Comparison of ENCODE assay signal across 8 mouse cellular contexts in the genomic region with DNA sequence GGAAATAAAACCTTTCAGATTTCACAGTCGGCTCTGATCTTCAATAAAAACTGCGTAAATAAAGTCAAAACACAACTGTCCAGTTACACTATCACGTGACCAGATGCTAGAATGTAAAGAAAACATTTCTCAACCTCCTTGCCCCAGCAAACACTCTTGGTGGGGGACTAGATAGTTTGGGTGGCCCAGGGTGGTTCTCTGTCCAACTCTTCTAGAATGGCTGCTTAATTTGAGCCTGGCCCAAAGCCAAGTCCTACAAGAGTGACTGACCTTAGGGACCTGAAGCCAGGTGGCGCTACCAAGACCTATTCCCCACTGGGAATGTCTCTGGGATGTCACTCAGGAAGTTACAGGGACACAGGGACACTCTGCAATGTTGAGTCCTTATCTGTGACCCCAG. TPM values are rescaled to one million over a fixed set of nuclear protein-coding genes. Genes with fewer than 3 reads are reported as not detected.
A peak's percentile ranks its signal among the peaks of the same experiment; 100 is the strongest.
DNase-seq lines count a peak whose midpoint lies in the region; ATAC-seq and TF ChIP-seq lines count a peak whose summit lies in the region.

No protein-coding gene starts in this region.

- no peaks in the 10 kb centered on the region for H3K9me3 ChIP-seq in erythroblast, embryonic 14.5 days (ENCODE audit: control insufficient read depth, low read length)
- no peaks in the 10 kb centered on the region for H3K9me3 ChIP-seq in forebrain, postnatal 0 days (ENCODE audit: low read length)
- H3K9me3 ChIP-seq in limb, embryonic 12.5 days = no peaks in the 10 kb centered on the region
- no peaks in the 10 kb centered on the region for H3K9me3 ChIP-seq in stomach, embryonic 16.5 days (replicated peaks; ENCODE audit: control insufficient read depth, low read length)

- 62% methylated on average over 4 of the region's 4 CpGs for WGBS in forebrain, postnatal 0 days
- WGBS in limb, embryonic 12.5 days = 48% methylated on average over 4 of the region's 4 CpGs
- 51% methylated on average over 4 of the region's 4 CpGs for WGBS in stomach, embryonic 16.5 days

- H3K4me3 ChIP-seq in erythroblast, embryonic 14.5 days (replicated peaks) = peak overlapping the region; percentile 62
- H3K4me3 ChIP-seq in bone marrow macrophage, adult 2 months (ENCODE audit: insufficient read depth, low read length) = peak overlapping the region; percentile 74
- H3K4me3 ChIP-seq in forebrain, postnatal 0 days (ENCODE audit: low read depth, low read length) = peak overlapping the region; percentile 70
- peak overlapping the region; percentile 65 for H3K4me3 ChIP-seq in limb, embryonic 12.5 days (replicated peaks)
- H3K4me3 ChIP-seq in stomach, embryonic 16.5 days (replicated peaks; ENCODE audit: low read length) = peak overlapping the region; percentile 62

- peak overlapping the region; percentile 97 for H3K4me2 ChIP-seq in forebrain, postnatal 0 days (ENCODE audit: low read depth)
- H3K4me2 ChIP-seq in limb, embryonic 12.5 days = peak overlapping the region; percentile 79
- peak overlapping the region; percentile 93 for H3K4me2 ChIP-seq in stomach, embryonic 16.5 days (ENCODE audit: low read depth, low read length)

- peak overlapping the region; percentile 81 for H3K9ac ChIP-seq in forebrain, postnatal 0 days
- peak overlapping the region; percentile 78 for H3K9ac ChIP-seq in limb, embryonic 12.5 days (replicated peaks)
- peak overlapping the region; percentile 79 for H3K9ac ChIP-seq in stomach, embryonic 16.5 days (ENCODE audit: low read length)

- peak overlapping the region; percentile 80 for H3K27ac ChIP-seq in bone marrow macrophage, adult 2 months (ENCODE audit: insufficient read depth, low read depth, low read length)
- H3K27ac ChIP-seq in forebrain, postnatal 0 days (ENCODE audit: low read depth, low read length) = peak overlapping the region; percentile 93; the same call in 1 of the 2 replicates
- H3K27ac ChIP-seq in limb, embryonic 12.5 days = peak overlapping the region; percentile 95; the same call in 1 of the 2 replicates
- H3K27ac ChIP-seq in stomach, embryonic 16.5 days (ENCODE audit: low read length) = no peak overlapping the region

- no peak for TF ChIP-seq CTCF in bone marrow macrophage, adult 2 months (IDR thresholded peaks at IDR 0.05; ENCODE audit: low read depth, low read length)
- no peak for TF ChIP-seq CTCF in forebrain, postnatal 0 days (IDR thresholded peaks at IDR 0.05; ENCODE audit: low read depth)

- no peak for TF ChIP-seq POLR2A in bone marrow macrophage, adult 2 months (IDR thresholded peaks at IDR 0.05; ENCODE audit: borderline replicate concordance, low read depth, low read length)

- H3K4me1 ChIP-seq in erythroblast, embryonic 14.5 days (ENCODE audit: control insufficient read depth) = peaks cover 9% of the 10 kb centered on the region
- H3K4me1 ChIP-seq in bone marrow macrophage, adult 2 months (ENCODE audit: control insufficient read depth, insufficient read depth, low read length) = peaks cover 6% of the 10 kb centered on the region
- peaks cover 7% of the 10 kb centered on the region; the same call in 1 of the 2 replicates for H3K4me1 ChIP-seq in forebrain, postnatal 0 days (ENCODE audit: insufficient read depth)
- peaks cover 5% of the 10 kb centered on the region for H3K4me1 ChIP-seq in limb, embryonic 12.5 days (replicated peaks)
- no peaks in the 10 kb centered on the region for H3K4me1 ChIP-seq in stomach, embryonic 16.5 days (ENCODE audit: control insufficient read depth, insufficient read depth, low read length)

- peaks cover 7% of the 10 kb centered on the region for H3K27me3 ChIP-seq in erythroblast, embryonic 14.5 days (ENCODE audit: control insufficient read depth)
- H3K27me3 ChIP-seq in forebrain, postnatal 0 days (ENCODE audit: insufficient read depth, low read length) = no peaks in the 10 kb centered on the region
- no peaks in the 10 kb centered on the region; the same call in 1 of the 2 replicates for H3K27me3 ChIP-seq in limb, embryonic 12.5 days
- H3K27me3 ChIP-seq in stomach, embryonic 16.5 days (ENCODE audit: control insufficient read depth, insufficient read depth, low read length) = no peaks in the 10 kb centered on the region

- no peak for ATAC-seq in erythroblast, adult 5-6 weeks (replicated peaks; ENCODE audit: low FRiP score, poor library complexity, severe bottlenecking)
- no peak for ATAC-seq in forebrain, postnatal 0 days
- no peak for ATAC-seq in limb, embryonic 12.5 days (ENCODE audit: insufficient number of reproducible peaks, insufficient read depth, low FRiP score, low TSS enrichment, low read depth)
- no peak for ATAC-seq in stomach, embryonic 16.5 days (ENCODE audit: insufficient read depth, low FRiP score)

- no peaks in the 10 kb centered on the region for H3K36me3 ChIP-seq in erythroblast, embryonic 14.5 days (ENCODE audit: control insufficient read depth)
- peaks cover 13% of the 10 kb centered on the region for H3K36me3 ChIP-seq in forebrain, postnatal 0 days (ENCODE audit: insufficient read depth)
- 0 out of 2 replicates have a peak, but pooled peaks cover 2% of the 10 kb centered on the region for H3K36me3 ChIP-seq in limb, embryonic 12.5 days
- H3K36me3 ChIP-seq in stomach, embryonic 16.5 days (ENCODE audit: control insufficient read depth, insufficient read depth, low read length) = no peaks in the 10 kb centered on the region

- DNase-seq in forebrain, postnatal 0 days = no peak
- no peak for DNase-seq in right cerebral cortex, postnatal 36 days (ENCODE audit: low spot score in 2 of 2)
- no peak for DNase-seq in adrenal gland, postnatal 25 days

RNA-seq across cellular contexts. Expression of a gene that starts 5.8 kb away (rescaled TPM):
- not detected in 2 replicates for polyA plus RNA-seq in erythroblast, embryonic 14.5 days (2012)
- total RNA-seq in erythroblast, adult 5-6 weeks (2015; ENCODE audit: low replicate concordance) = not detected in 2 replicates
- total RNA-seq in erythroblast, adult 5-6 weeks (2017; ENCODE audit: low replicate concordance) = not detected in 2 replicates
- polyA plus RNA-seq in bone marrow macrophage, adult 2 months (2012; ENCODE audit: insufficient read depth, insufficient read length, missing spikeins) = not detected in 2 replicates
- total RNA-seq in forebrain, postnatal 0 days (2014; rRNA removed) = 3.9 and 6.7 TPM in 2 replicates
- 3.7 and 4.8 TPM in 2 replicates for polyA plus RNA-seq in forebrain, postnatal 0 days (2015; fragmentation: Nextera tagmentation; extraction: Ambion mirVana)
- 4.8 and 5.4 TPM in 2 replicates for polyA plus RNA-seq in limb, embryonic 12.5 days (2016; fragmentation: Nextera tagmentation; extraction: Ambion mirVana)
- 1.6 and 2.4 TPM in 2 replicates for polyA plus RNA-seq in stomach, embryonic 16.5 days (2015; fragmentation: Nextera tagmentation; extraction: Ambion mirVana)
- total RNA-seq in adrenal gland, postnatal 25 days (2021) = 1.00 and 1.3 TPM in 2 replicates
